Mouse (Mus musculus): ENCODE data around the gene Lipm. TPM values are rescaled to one million over a fixed set of nuclear protein-coding genes. Genes with fewer than 3 reads are reported as not detected.

The Lipm gene
- polyA plus RNA-seq, 1 experiment, result 0.23 TPM

GRCm38 (mm10) chr19:34119102-34119501 lies 18.4 kb downstream of the Lipm start:
- H3K27ac ChIP-seq (ENCODE audit: control insufficient read depth, insufficient read depth, low read length), result no peak overlapping the region
- WGBS, result 87% methylated on average over 1 of the region's 1 CpGs
- TF ChIP-seq CTCF (IDR thresholded peaks at IDR 0.05; ENCODE audit: borderline replicate concordance, control insufficient read depth, extremely low read depth, insufficient read depth, low read length, poor library complexity), result no peak
- no peak for TF ChIP-seq POLR2A (IDR thresholded peaks at IDR 0.05; ENCODE audit: control insufficient read depth, extremely low read depth, insufficient read depth, low read length, poor library complexity)

GRCm38 (mm10) chr19:34119653-34120052 lies 18.9 kb downstream of the Lipm start:
- Histone ChIP-seq H3K4me3 (ENCODE audit: control insufficient read depth, insufficient read depth, low read length) (no peak overlapping the region), H3K27me3 (ENCODE audit: control insufficient read depth, insufficient read depth, low read length) (no peaks in the 10 kb centered on the region), H3K27ac (ENCODE audit: control insufficient read depth, insufficient read depth, low read length) (no peak overlapping the region), H3K36me3 (ENCODE audit: control insufficient read depth, insufficient read depth, low read length) (no peaks in the 10 kb centered on the region), H3K4me1 (replicated peaks; ENCODE audit: control insufficient read depth, insufficient read depth, low read length) (peaks cover 2% of the 10 kb centered on the region; the same call in 1 of the 2 replicates)
- 77% methylated on average over 4 of the region's 4 CpGs for WGBS
- TF ChIP-seq POLR2A (IDR thresholded peaks at IDR 0.05; ENCODE audit: control insufficient read depth, extremely low read depth, insufficient read depth, low read length, poor library complexity) (no peak), CTCF (IDR thresholded peaks at IDR 0.05; ENCODE audit: borderline replicate concordance, control insufficient read depth, extremely low read depth, insufficient read depth, low read length, poor library complexity) (no peak)
- no peak for DNase-seq

More at GRCm38 (mm10) chr19:34119102-34119501, 18.4 kb downstream of the Lipm start:
- Histone ChIP-seq H3K4me3 (ENCODE audit: control insufficient read depth, insufficient read depth, low read length) (no peak overlapping the region), H3K36me3 (ENCODE audit: control insufficient read depth, insufficient read depth, low read length) (no peaks in the 10 kb centered on the region), H3K27me3 (ENCODE audit: control insufficient read depth, insufficient read depth, low read length) (no peaks in the 10 kb centered on the region), H3K4me1 (replicated peaks; ENCODE audit: control insufficient read depth, insufficient read depth, low read length) (peaks cover 2% of the 10 kb centered on the region; the same call in 1 of the 2 replicates)
- DNase-seq, result no peak

DNA sequence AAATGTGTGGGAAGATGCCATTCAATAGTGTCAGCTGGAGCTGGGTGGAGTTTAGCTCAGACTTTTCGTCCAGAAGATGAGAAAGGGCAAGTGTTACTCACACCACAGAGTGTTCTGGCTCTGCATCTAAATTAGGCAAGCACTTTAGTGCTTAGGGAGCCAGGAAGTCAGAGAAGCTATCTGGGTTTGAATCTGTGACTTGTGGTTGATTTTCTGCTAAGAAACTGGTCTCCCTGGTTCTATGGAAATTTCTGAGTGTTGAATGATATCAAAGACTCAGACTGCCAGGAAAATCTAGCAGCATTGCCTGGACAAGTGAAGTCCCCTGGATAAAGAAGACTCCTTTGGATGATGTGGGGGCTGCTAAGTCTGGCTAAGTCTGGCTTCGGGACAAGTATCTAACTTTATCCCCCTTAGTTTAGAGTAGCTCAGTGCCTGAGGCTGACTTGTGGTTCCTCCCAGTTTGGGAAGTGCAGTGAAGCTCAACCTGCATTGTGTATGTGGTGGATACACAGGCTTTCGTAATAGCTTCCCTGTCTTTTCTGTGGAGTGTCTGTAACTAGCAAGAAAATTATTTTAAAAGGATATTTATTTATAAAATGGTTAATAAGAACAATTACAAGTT lies 19.5 kb downstream of the Lipm start:
- H3K36me3 ChIP-seq (ENCODE audit: control insufficient read depth, insufficient read depth, low read length), result no peaks in the 10 kb centered on the region
- no peaks in the 10 kb centered on the region for H3K27me3 ChIP-seq (ENCODE audit: control insufficient read depth, insufficient read depth, low read length)
- no peak for DNase-seq
- 15% methylated on average over 3 of the region's 3 CpGs for WGBS
- H3K27ac ChIP-seq (ENCODE audit: control insufficient read depth, insufficient read depth, low read length), result no peak overlapping the region
- TF ChIP-seq CTCF (IDR thresholded peaks at IDR 0.05; ENCODE audit: borderline replicate concordance, control insufficient read depth, extremely low read depth, insufficient read depth, low read length, poor library complexity) (no peak), POLR2A (IDR thresholded peaks at IDR 0.05; ENCODE audit: control insufficient read depth, extremely low read depth, insufficient read depth, low read length, poor library complexity) (no peak)
- H3K4me1 ChIP-seq (replicated peaks; ENCODE audit: control insufficient read depth, insufficient read depth, low read length), result peaks cover 2% of the 10 kb centered on the region; the same call in 1 of the 2 replicates
- no peak overlapping the region for H3K4me3 ChIP-seq (ENCODE audit: control insufficient read depth, insufficient read depth, low read length)

DNA sequence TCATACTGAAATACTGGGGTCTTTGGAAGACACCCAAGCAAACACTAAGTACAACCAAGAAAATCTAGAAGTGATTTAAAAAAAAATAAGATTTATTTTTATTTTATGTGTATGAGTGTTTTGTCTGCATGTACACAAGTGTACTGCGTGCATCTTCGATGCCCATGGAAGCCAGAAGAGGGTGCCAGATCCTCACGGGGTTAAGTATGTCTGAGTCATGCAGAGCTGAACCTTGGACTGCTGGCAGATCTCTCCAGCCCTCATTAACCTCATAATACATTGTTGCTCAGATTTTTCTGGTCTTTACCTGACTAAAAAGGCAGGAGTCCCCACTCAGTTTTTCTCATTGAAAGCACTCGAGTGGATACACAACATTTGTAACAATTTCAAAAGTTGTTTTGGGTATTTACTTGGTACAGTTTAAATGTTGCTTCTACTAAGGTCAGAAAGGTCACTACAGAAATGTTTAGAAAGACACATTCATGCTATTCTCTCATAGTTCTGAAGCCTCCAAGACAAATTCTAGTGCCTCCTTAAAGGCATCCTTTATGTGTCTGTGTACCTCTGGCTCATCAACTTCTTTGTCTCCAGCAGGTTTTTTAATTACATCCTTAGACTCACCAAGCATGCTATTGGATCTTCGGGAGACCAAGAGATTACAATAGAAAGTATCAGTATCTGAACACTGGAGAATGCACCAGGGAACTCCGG lies 38.1 kb downstream of the Lipm start:
- no peak for DNase-seq
- Histone ChIP-seq H3K36me3 (ENCODE audit: control insufficient read depth, insufficient read depth, low read length) (no peaks in the 10 kb centered on the region), H3K4me1 (replicated peaks; ENCODE audit: control insufficient read depth, insufficient read depth, low read length) (no peaks in the 10 kb centered on the region), H3K4me3 (ENCODE audit: control insufficient read depth, insufficient read depth, low read length) (no peak overlapping the region), H3K27ac (ENCODE audit: control insufficient read depth, insufficient read depth, low read length) (no peak overlapping the region), H3K27me3 (ENCODE audit: control insufficient read depth, insufficient read depth, low read length) (no peaks in the 10 kb centered on the region)
- 88% methylated on average over 6 of the region's 6 CpGs for WGBS
- TF ChIP-seq CTCF (IDR thresholded peaks at IDR 0.05; ENCODE audit: borderline replicate concordance, control insufficient read depth, extremely low read depth, insufficient read depth, low read length, poor library complexity) (no peak), POLR2A (IDR thresholded peaks at IDR 0.05; ENCODE audit: control insufficient read depth, extremely low read depth, insufficient read depth, low read length, poor library complexity) (no peak)

DNA sequence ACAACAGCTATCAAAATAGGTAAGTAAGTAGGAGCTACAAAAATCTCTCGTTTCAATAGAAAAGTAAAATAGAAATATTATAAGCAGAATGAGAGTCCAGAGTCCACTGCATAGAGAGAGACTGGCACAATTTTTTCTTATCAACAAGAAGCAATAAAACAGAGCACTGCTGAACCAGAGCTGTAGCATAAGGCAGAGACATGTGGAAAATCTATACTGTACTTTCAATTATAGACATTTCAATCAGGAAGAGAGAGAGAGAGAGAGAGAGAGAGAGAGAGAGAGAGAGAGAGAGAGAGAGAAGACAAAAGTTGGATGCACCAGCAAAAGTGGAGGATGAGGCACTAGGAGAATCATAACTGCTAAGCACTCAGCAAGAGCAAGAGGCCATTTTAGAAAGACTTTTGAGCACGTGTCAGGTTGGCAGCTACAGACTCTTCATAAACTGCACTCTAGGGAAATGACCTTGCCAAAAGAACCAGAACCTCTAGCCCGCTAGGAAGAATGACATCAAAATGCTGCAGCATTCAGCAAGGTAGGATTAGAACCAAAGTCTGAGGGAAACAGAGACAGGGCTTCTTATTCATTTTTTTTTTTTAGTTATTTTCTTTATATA lies 38.8 kb downstream of the Lipm start:
- no peaks in the 10 kb centered on the region for H3K36me3 ChIP-seq (ENCODE audit: control insufficient read depth, insufficient read depth, low read length)
- TF ChIP-seq POLR2A (IDR thresholded peaks at IDR 0.05; ENCODE audit: control insufficient read depth, extremely low read depth, insufficient read depth, low read length, poor library complexity), result no peak
- TF ChIP-seq CTCF (IDR thresholded peaks at IDR 0.05; ENCODE audit: borderline replicate concordance, control insufficient read depth, extremely low read depth, insufficient read depth, low read length, poor library complexity), result no peak
- no peaks in the 10 kb centered on the region for H3K27me3 ChIP-seq (ENCODE audit: control insufficient read depth, insufficient read depth, low read length)
- no peak for DNase-seq
- no peaks in the 10 kb centered on the region for H3K4me1 ChIP-seq (replicated peaks; ENCODE audit: control insufficient read depth, insufficient read depth, low read length)
- no peak overlapping the region for H3K4me3 ChIP-seq (ENCODE audit: control insufficient read depth, insufficient read depth, low read length)
- 94% methylated on average over 3 of the region's 3 CpGs for WGBS
- no peak overlapping the region for H3K27ac ChIP-seq (ENCODE audit: control insufficient read depth, insufficient read depth, low read length)

DNA sequence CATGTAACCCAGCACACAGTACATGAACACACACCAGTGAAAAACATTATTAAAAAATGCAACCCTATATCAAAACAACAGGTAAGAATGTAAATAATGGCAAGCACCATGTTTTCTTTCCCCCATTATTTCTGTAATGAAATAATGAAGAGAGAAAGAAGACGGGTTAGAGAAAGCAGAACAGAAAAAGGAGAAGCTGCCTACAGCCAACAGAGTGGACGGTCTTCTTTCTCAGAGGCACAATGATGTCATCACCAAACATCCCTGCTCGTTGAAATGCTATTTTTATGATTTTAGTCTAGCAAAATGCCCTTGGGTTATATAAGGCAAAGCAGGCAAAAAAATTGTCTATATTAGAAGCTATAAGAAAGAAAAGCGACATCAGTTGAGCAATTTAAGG lies 47.7 kb downstream of the Lipm start:
- H3K27ac ChIP-seq (ENCODE audit: control insufficient read depth, insufficient read depth, low read length), result no peak overlapping the region
- no peaks in the 10 kb centered on the region for H3K27me3 ChIP-seq (ENCODE audit: control insufficient read depth, insufficient read depth, low read length)
- WGBS, result 64% methylated on average over 4 of the region's 4 CpGs
- no peak for TF ChIP-seq POLR2A (IDR thresholded peaks at IDR 0.05; ENCODE audit: control insufficient read depth, extremely low read depth, insufficient read depth, low read length, poor library complexity)
- TF ChIP-seq CTCF (IDR thresholded peaks at IDR 0.05; ENCODE audit: borderline replicate concordance, control insufficient read depth, extremely low read depth, insufficient read depth, low read length, poor library complexity), result no peak
- peaks cover 6% of the 10 kb centered on the region for H3K4me1 ChIP-seq (replicated peaks; ENCODE audit: control insufficient read depth, insufficient read depth, low read length)
- no peak for DNase-seq
- no peaks in the 10 kb centered on the region for H3K36me3 ChIP-seq (ENCODE audit: control insufficient read depth, insufficient read depth, low read length)
- H3K4me3 ChIP-seq (ENCODE audit: control insufficient read depth, insufficient read depth, low read length), result no peak overlapping the region

Data from thymus, adult 2 months (tissue).